Mouse (Mus musculus) cerebellum, adult 9-11 months (tissue): Measurements from ENCODE around the gene Sdc1.

ENCODE experiments used
- DNase-seq: peaks from one replicate; pipeline ENCODE4 v3.0.0; 2022

The Sdc1 gene

GRCm38 (mm10) chr12:8829032-8829660 lies 58.0 kb downstream of the Sdc1 start:
- no peak for DNase-seq

- DNase-seq: no peak
Observed at GRCm38 (mm10) chr12:8829661-8830040, 58.5 kb downstream of the Sdc1 start.

DNA sequence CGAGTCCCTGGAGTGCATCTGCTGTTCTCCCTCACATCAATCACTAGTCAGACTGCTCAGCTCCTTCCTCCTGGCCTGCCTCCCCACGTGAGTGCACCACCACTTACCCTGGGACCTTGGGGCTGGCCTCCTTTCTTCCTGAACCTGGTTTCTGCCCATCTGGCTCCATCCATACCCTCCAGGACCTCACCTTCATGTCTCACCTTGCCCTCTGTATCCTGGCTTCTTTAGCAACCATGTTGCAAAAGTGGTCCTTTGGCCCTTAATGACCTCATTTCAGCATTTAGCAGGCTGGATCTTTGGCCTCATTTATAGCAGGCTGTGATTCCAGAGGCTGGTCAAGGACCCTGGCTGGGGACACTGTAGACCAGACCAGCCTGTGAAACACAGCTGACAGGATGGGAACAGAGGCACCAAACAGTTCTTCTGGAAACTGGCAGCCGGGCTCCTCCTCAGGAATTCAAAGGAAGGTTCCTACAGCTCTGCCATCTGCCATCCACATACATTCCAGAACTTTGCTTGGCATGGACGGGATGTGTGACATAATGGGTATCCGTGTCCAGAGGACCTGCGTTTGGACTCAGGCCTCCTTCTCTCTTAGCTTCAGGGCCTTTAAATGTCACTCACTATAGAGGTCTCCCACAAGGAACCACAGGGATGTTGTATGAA lies 60.0 kb downstream of the Sdc1 start:
- DNase-seq: peak; percentile 96

DNA sequence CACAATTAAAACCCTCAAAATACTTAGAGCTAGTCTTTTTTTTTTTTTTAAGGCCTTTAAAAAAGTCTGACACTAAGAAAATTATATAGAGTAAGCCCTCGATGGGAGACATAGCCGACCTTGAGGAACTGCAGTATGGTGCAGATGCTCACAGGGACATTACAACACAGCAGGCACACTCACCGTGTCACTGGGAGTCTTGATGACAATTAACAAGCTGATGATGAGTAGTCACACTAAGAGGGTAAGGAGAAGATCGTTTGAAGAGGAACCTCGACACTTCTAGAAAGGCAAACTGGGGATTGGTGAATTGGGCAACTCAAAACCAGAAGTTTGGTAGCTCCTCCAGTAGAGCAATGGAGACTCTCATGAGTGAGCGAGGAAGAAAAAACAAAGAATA lies 60.6 kb downstream of the Sdc1 start:
- DNase-seq: peak; percentile 41

DNA sequence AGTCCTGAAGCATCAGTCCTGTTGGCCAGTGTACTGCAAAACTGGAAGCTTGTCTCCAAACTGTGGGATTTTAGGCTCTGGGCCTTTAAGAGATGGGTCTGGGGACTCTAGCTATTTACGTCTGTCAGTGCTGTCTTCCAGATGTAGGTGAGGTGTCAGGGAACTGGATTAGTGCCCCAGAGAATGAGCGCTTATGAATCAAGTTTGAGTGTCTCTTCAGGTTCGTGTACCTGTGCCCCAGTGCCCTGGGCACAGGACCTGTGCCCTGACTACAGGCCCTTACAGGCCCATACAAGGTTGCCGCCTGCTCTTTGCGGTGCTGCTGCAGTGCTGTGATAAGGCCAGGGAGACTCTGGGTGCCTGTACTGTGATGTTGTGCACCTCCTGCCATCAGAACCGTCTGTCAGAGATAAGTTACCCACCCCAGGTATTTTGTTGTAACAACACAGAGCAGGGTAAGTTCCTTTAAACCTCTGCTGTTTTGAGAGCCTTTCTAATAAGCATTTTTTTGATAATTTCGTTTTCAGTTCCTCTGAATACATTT lies 69.7 kb downstream of the Sdc1 start:
- DNase-seq: no peak

GRCm38 (mm10) chr12:8842725-8843124 lies 71.6 kb downstream of the Sdc1 start:
- no peak for DNase-seq
